Mouse (Mus musculus): Measurements from ENCODE around the gene Mypn.

DNA sequence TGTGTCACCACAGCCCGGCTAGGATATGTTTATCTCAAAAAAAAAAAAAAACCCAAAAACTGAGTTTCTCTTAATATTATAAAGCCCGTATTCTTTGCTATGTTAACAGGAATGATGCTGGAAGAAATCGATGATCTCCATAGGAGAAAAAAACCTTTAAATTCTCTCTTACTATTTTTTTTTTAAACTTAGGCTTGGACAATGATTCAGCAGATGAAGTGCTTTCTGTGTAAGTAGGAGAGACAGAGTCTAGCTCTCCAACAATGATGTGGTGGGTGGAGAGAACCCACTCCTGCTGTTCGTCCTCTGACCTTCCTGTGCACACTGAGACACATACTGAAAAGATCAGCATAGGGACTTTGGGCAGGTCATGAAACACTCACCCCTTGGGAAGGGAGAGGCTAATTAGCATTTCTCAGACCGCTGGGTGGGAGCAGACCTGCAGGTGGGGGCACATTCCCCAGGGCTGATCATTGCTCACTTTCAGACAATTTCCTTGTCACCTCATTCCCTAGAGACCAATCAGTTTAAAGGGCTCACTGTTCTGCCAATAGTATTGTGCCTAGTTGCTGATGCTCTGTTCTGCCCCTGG is 21.5 kb downstream of the Mypn start:
- TF ChIP-seq POLR2A (IDR thresholded peaks at IDR 0.05; ENCODE audit: insufficient read length, low read depth), result no peak
- TF ChIP-seq E2F4 (IDR thresholded peaks at IDR 0.05; ENCODE audit: insufficient read depth), result no peak
- no peak for TF ChIP-seq MAX (IDR thresholded peaks at IDR 0.05; ENCODE audit: low read depth)
- no peak for TF ChIP-seq CEBPB (IDR thresholded peaks at IDR 0.05; ENCODE audit: insufficient read depth, poor library complexity, severe bottlenecking)

Measured in myocyte (in vitro differentiated cells).